Mouse (Mus musculus): ENCODE measurements around the gene Gm49361. TPM values are rescaled to one million over a fixed set of nuclear protein-coding genes. Genes with fewer than 3 reads are reported as not detected.
"Not testable (repeated sequence)": the region's sequence is repeated elsewhere in the genome, so short reads cannot be mapped to it uniquely, and the experiment has no call there.

The Gm49361 gene
- total RNA-seq (2021), result 1 to 10 TPM in 1 of 2 experiments, not detected in 1; 4.0 TPM
- long read RNA-seq, experiment 1, partial matches to known transcripts, result 0 of 1 reads
- long read RNA-seq, experiment 1, other reads (novel, unspliced or antisense), result 1 of 1 reads
- long read RNA-seq, experiment 2, result 0 reads

- DNase-seq, result peak; percentile 96 to 97
Measured at GRCm38 (mm10) chr14:57746001-57746771, at the start of gene Gm49361. TSS of gene Gm49361 (minus strand) at chr14:57746103.

- no peak for DNase-seq
Measured at GRCm38 (mm10) chr14:57791171-57791570, 45.3 kb upstream of the Gm49361 start.

GRCm38 (mm10) chr14:57789759-57790158 is 43.9 kb upstream of the Gm49361 start:
- no peak for DNase-seq

GRCm38 (mm10) chr14:57789311-57789710 is 43.4 kb upstream of the Gm49361 start:
- DNase-seq, result no peak

GRCm38 (mm10) chr14:57787406-57787805 is 41.5 kb upstream of the Gm49361 start:
- no peak for DNase-seq

- no peak for DNase-seq
Measured at GRCm38 (mm10) chr14:57772157-57772815, 26.4 kb upstream of the Gm49361 start.

GRCm38 (mm10) chr14:57769102-57769501 is 23.2 kb upstream of the Gm49361 start:
- peak in 1 of 2 experiments; percentile 20 for DNase-seq

- DNase-seq, result no peak
Measured at GRCm38 (mm10) chr14:57760447-57761412, 14.8 kb upstream of the Gm49361 start.

- DNase-seq, result no peak
Measured at GRCm38 (mm10) chr14:57758237-57758636, 12.3 kb upstream of the Gm49361 start, which contains the start of gene Lats2. TSS of gene Lats2 (minus strand) at chr14:57758388.

GRCm38 (mm10) chr14:57756094-57756493 is 10.2 kb upstream of the Gm49361 start:
- DNase-seq, result no peak

GRCm38 (mm10) chr14:57755661-57756060 is 9.8 kb upstream of the Gm49361 start:
- no peak for DNase-seq

- DNase-seq, result peak in 1 of 2 experiments; percentile 34
Measured at GRCm38 (mm10) chr14:57753351-57753992, 7.6 kb upstream of the Gm49361 start.

- DNase-seq, result not testable (repeated sequence)
Measured at GRCm38 (mm10) chr14:57751006-57751405, 5.1 kb upstream of the Gm49361 start.

GRCm38 (mm10) chr14:57749501-57749900 is 3.6 kb upstream of the Gm49361 start:
- no peak for DNase-seq

- DNase-seq, result peak; percentile 70 to 82
Measured at GRCm38 (mm10) chr14:57745291-57745969, 473 bp downstream of the Gm49361 start.

- peak; percentile 61 to 81 for DNase-seq
Measured at GRCm38 (mm10) chr14:57744547-57744946, 1.4 kb downstream of the Gm49361 start.

GRCm38 (mm10) chr14:57740651-57741050 is 5.3 kb downstream of the Gm49361 start:
- no peak for DNase-seq

- peak; percentile 44 to 58 for DNase-seq
Measured at GRCm38 (mm10) chr14:57737089-57737488, 8.8 kb downstream of the Gm49361 start.

- DNase-seq, result no peak
Measured at GRCm38 (mm10) chr14:57736141-57736540, 9.8 kb downstream of the Gm49361 start.

GRCm38 (mm10) chr14:57732668-57733293 is 13.1 kb downstream of the Gm49361 start:
- no peak for DNase-seq

Data from heart, adult 18-20 months (tissue).